Mouse (Mus musculus): ENCODE measurements around the gene Rnf220.

The Rnf220 gene

DNA sequence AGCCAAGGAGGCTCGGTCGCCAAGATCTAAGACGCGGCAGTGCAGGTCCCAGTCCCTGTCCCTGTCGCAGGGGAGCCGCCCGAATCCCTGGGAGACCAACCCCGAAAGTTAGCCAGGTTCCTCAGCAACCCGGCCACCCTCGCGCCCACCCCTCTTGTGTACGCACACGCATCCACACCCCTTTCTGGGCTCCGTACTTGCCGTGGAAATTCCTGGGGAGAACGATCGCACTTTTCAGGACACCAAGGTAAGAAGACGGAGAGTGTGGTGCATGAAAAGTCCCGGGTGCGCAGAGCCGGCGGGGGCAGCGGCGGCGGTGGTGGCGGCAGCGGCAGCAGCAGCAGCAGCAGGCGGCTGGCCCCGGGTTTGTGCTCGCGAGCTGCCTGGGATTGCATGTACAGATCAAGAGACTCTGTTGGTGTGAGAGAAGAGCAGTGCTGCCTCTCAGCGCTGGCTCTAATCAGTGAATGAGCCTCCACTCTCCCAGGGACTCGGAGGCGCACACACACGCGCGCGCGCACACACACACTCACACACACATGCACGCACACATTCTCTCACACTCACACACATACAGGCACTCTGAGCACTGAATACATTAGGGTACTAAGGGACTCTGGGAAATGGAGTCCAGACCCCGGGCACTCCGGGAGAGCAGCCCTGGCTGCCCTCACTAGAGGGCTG lies at the start of gene Rnf220:
TSS of gene Rnf220 (minus strand) at position 571 of the 684 bp plus-strand sequence.
- ATAC-seq (ENCODE audit: low TSS enrichment), result peak; percentile 81

DNA sequence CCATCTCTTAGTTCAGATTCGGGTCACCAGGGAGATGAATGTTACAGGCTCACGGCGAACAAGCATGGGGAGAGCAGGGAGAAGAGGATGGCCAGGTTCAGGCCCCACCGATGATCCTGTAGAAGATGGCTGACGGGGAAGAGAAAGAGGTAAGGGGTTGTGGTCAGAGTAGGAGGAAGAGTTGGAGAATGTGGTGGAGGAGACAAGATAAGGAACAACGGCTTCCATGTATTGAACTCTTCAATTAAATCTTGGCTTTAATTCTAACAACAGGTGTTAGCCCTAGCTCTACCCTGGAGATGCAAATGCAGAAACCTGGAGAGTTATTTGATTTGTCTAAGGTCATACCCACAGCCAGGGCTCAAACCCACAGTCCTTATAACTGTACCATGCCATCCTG lies 49.8 kb upstream of the Rnf220 start:
- ATAC-seq (ENCODE audit: low TSS enrichment), result no peak

DNA sequence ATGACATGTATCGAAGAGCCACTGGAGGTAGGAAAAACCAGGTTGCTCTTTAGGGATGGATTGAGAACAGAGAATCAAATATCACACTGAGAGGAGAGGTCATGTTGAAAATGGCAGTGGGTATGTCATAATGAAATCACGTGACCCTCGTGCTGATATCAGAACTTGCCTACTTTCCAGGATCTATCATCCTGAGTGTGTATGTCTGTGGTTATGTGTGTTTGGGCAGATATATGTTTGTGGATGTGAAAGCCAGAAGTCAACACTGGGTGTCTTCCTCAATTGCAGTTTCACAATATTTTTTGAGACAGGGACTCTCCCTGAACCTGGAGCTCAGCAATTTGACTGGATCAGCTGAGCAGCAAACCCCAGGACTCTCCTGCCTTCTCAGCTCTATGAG lies 48.6 kb upstream of the Rnf220 start:
- no peak for ATAC-seq (ENCODE audit: low TSS enrichment)

DNA sequence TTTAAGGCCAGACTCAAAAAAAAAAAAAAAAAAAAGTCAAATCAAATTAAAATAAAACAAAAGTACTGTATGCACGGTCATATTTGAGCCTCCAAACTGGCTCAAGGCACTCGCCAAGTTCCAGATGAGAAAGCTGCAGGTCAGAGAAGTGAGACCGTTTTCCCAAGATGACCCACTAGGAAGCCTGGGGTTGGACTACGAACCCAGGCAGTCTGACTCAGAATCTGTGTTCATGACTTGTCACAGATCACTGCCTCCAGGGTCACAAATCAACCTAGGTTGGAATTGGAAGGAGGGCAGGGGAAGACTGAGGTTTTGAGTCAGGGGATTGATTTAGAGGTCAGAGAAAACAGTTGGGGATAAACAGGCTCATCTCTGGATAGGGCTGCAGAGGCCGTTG lies 43.7 kb upstream of the Rnf220 start:
- no peak for ATAC-seq (ENCODE audit: low TSS enrichment)

DNA sequence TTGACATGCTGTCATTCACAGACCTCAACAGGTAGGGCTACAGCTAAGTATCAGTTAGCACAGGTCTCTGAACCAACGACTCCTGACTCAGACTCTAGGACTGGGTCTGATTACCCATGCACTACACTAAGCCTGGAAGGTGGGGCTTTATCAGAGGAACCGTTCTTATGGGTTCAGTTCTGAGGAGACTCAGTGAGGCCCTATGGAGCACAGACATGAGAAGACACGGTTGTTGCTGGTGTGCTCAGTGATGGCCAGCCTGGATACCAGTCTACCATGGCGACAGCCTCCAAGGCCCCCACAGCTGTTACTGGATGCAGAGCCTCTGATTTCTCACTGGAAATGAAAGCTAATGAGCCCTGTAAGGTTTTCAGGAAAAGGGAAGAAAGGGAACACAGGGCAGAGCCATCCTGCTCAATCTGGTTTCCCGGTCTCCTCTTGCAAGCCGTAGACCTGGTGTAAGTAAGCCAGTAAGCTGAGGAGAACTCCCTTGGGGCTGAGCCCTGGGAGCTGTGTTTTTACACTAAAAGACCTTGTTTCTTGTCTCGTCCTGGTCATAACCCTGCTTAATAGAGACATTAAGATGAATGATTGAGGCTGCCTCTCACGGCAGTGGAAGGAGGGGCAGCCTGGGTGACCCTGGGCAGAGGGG lies 42.6 kb upstream of the Rnf220 start:
- no peak for ATAC-seq (ENCODE audit: low TSS enrichment)

DNA sequence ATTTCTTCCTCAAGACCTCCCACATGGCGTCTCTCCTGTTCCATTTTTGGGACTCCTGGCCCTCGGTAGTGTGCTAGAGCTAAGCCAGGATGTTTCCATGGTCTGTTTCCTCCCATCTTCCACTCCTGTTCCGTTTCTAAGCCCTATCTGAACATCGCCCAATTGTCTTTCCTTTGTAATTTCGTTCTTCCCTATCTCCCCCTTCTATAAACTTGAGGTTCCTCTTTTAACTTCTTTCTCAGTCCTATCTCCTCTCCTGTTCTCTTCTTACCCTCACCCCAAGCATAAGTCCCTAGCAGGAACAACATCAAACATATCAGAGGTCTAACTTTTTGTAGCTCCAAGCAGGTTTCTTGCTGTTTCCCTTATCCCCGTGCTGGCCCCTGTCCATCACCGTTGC lies 40.1 kb upstream of the Rnf220 start:
- ATAC-seq (ENCODE audit: low TSS enrichment), result no peak

DNA sequence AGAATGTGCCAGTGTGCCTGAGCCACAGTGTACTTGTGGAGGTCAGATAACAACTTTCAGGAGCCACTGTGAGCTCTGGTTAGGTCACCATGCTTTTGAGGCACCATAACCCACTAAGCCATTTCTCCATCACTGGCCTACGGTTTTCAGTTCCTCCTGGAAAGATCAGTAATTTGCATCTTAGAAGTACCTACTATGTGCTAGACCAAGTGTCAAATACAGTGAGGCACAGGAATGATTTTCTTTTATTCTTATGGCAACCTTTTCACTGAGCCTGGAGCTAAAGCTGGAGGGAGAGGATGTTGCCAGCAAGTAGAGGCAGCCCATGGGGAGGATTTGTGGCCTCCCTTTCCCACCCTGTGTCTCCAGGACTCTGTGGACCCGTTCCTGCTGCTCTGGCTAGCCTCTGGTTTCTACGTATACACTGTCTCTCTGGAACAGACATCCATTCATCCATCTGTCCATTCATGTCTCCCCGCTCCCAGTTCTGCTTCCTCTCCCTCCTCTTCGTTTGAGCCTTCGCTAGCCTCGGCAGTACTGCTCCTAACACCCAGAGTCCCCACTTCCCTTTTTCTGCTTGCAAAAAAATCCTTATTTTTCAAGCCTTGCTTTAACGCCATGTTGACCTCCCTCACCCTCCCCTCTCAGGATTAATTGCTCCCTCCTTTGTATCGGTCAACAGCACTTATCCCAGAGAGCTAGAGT lies 38.8 kb upstream of the Rnf220 start:
- no peak for ATAC-seq (ENCODE audit: low TSS enrichment)

DNA sequence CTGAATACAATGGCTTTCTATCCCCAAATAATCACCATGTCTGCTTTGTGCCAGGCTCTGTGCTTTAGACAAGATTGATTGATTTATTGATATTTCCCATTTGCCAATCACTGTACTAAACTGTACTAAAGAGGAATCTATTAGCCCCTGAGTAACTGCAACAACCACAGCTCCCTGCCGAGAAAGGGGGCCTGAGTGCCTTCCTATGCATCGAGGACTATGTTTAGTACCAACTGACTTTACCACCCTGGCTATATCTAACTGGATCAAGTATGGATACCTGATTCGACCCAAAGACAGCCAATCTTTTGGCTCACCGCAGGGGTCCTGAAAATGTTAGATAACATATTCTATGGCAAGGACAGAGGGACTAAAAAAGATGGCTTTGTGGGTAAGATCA lies 33.0 kb upstream of the Rnf220 start:
- no peak for ATAC-seq (ENCODE audit: low TSS enrichment)

DNA sequence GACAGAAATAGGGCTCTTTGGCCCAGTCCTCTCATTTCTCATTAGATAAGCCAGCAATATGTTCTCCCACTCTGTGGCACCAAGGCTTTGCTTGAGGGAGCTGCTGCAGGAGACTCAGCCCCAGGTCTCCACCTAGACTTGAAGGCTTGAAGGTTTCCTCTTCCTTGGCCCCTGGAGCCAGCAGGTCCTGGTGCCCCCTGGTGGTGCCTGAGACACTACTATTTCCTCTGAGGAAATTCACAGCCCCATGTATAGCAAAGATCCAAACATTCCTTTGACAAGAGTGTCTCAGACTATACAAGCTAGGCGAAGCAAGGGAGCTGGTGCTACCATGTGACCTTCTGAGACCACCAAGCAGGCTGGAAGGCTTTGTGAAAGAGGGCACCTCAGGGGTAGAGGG lies 31.1 kb upstream of the Rnf220 start:
- ATAC-seq (ENCODE audit: low TSS enrichment), result peak; percentile 65; the same call in 1 of the 2 replicates

DNA sequence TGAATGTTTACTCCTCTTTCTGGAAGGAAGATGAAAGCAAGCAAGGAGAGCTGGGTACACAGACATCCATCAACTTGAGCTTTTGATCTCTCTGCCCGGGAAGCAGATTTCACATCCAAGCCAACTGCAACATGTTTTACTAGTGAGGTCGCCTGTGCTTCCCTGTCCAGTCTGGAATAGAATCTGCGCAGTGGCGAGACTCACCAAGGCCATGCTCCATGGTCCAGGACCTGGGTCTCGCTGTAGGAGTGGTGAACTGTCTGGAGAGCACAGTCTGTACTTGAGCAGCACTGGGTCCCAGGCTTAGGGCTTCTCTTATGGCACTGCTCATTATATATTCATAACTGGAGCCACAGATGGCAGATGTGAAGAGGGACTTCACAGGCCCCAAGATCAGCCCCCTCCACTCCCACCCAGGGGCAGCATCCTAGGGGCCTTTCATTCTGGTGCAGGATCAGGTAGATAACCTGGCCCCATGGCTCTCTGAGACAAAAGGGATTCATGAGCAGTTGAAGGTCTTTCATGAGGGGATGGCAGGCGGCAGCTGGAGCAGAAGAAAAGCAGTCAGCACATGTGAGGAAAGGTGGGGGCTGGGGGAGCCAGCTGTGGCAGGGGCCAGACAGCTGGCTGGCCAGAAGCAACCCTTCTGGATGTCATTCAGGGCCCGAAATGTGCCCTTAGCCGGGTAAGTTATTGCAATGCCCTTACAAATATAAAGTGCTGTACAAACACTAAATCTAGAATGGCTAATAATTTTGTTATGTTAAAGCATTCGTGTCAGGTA lies 30.5 kb upstream of the Rnf220 start:
- no peak for ATAC-seq (ENCODE audit: low TSS enrichment)

DNA sequence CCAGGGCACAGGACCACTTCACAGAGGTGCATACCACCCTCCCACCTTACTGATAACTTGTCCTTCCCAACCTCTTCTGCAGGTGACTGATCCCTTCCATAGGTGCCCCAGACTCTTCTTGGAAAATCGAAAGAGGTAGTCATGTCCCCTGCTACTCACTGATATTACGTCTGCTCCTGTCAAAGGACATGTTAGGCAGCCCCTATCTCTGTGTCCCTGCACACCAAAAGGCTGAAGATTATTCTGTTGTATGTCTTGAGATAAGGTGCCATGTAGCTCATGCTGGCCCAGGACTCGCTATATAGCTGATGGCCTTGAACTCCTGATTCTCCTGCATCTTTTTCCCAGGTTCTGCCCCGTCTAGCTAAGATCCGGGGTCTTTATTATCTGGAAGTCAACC lies 29.1 kb upstream of the Rnf220 start:
- no peak for ATAC-seq (ENCODE audit: low TSS enrichment)

DNA sequence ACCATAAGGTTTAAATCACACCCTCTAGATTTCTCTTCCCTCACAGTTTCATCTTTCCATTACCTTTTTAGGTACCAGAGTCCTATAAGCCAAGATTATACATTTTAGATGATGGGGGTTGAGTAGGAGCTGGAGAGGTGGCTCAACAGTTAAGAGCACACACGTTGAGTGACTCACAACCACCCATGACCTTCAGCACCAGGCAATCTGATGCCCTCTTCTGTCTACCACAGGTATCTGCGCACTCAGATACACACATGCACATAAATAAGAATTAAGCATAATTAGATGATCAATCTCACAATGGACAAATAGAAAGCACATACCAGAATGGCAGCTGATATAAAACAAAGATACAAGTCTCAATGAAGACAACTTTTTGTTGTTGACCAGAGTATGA lies 24.5 kb upstream of the Rnf220 start:
- ATAC-seq (ENCODE audit: low TSS enrichment), result no peak

DNA sequence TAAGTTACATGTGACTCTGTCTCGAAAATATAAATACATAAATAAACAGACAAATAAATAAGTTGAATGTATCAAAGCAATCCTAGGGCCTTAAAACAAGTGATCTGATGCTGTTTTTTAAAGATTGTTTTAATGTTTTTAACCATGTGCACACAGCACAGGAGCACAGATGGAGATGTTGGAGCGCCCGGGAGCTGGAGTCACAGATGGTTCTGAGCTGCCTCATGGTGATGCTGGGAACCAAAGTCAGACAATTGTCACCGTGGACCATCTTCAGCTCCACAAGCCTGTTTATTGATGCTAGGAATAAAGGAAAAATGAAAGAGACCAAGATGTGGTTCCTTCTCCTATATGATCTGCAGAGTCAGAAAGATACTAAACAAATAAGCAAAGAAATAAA lies 21.4 kb upstream of the Rnf220 start:
- no peak for ATAC-seq (ENCODE audit: low TSS enrichment)

DNA sequence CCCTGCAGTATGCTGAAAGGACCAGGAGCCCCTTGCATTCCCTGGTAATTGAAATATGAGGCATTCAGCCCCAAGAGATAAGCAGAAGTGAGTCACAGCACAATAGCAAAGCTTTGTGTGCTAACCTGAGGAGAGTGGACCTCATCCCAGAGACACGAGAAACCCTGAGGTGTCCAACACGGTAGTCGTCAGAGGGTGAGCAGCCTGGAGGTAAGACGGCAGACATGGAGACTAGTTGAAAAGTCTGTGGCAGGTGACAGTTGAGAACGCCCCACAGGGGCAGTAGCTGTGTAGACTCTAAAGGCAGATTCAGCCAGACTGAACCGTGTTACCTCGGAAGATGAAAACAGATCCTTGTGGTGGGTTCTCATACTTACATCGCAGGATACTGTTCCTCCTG lies 2.2 kb upstream of the Rnf220 start:
- ATAC-seq (ENCODE audit: low TSS enrichment), result no peak

DNA sequence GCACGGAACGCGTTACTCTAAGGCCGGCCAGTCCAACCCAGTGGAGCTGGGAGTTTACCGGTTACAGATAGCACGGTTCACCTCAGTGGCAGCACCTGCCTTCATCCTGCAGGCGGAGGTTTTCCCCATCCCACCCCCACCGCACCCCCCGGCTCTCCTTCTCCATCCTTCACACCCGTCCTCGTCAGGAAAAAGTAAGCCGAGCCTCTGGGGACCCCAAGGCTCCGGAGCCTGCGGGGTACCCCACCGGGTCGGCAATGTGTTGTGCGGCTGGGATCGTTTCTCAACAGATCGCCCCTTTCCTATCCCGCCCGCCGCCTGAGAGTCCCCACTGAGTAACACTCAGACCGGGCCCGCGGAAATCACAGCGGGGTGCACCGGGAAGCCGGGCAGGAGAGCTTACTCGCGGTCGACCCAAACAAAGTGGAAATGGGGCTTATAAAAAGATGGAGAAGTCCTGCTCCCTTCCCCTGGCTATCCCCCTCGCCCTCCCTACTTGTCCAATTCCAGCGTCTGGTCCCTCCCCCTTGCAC lies 917 bp downstream of the Rnf220 start:
- ATAC-seq (ENCODE audit: low TSS enrichment), result no peak

DNA sequence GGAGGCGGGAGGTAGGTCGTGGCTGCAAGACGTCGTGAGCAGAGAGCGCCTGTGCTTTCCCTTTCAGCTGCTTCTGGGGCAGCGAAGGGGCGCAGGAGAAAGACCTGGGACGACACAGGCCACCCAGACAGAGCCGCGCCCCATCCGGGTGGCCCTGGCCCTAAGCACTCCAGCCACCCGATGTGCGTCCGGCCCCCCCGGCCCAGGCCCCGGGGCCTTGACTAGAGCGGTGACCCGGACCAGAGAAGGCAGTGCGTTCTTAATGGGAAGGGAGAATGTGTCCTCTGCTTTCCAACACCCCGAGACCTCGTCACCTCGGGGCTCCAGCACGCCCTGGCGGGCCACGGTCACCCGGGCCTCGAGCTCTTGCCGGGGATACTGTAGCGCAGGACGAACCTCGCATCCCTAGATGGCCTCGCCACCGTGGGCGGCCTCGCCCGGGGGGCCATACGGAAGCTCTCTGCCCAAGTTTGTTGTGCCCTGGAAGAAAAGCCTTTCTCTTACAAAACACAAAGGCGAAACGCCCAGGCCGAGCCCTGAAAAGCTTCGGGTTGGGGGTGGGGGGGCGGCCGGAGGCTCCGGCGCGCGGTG lies 1.8 kb downstream of the Rnf220 start:
- ATAC-seq (ENCODE audit: low TSS enrichment), result no peak

DNA sequence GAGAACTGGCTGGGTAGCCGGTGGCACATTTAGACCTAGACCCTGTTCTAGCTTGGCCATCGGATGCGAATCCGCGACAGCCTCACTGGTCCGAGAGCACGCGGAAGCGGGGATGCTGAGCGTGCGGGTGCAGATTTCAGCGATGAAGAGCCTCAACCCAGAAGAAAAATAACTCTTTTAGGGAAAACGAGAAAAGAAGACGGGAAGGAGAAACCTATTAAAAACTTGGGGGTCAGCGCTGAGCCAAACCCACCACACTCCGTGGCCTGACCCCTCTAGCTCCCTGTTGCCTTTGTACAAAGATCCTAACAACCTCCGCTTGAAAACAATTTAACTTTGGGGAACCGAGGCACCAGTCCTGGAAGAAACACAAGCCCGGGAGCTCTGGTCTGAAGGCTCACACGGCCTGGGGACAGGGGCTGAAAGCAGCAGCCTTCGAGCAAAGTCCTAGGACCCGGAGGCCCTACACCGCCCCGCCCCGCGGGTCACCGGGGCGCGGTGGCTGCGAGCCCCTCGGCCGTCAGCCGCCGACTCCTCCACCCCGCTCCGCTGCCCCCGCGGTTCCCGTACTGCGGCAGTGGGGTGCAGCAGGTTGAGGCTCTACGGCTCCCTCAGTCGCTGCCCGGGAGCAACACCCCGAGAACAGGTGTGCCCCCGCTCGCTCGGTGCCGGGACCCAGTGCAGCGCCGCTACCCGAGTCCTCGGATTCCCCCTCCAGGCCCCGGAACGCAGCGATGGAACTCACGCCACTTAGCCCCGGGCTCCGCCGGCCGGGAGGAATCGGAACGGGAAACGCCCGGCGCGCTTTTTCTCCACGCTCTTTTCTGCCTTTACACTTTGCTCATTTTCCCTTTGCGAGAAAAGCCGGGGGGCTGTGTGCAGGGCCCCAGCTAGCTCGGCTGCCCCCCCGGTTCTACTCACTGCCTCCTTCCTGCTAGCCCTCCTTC lies 2.7 kb downstream of the Rnf220 start:
- no peak for ATAC-seq (ENCODE audit: low TSS enrichment)

DNA sequence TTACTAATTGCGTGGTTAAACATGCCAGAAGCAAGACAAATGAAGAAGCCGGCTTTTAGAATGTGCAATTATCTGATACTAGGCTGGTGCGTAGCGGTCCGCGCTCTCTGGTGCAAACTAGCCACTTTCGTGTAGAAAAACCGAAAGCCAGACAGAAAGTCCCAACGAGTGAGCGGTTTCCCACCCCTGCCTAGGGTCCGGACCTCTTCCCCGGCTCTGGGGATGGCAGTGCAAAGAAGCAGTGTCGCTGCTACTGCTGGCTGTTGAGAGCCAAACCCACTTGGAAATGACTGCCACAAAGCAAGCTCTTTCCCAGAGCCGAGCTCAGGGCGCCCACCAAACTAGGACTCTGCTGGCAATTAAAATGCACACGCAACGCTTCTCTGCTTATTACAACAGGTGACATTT lies 3.7 kb downstream of the Rnf220 start:
- no peak for ATAC-seq (ENCODE audit: low TSS enrichment)

DNA sequence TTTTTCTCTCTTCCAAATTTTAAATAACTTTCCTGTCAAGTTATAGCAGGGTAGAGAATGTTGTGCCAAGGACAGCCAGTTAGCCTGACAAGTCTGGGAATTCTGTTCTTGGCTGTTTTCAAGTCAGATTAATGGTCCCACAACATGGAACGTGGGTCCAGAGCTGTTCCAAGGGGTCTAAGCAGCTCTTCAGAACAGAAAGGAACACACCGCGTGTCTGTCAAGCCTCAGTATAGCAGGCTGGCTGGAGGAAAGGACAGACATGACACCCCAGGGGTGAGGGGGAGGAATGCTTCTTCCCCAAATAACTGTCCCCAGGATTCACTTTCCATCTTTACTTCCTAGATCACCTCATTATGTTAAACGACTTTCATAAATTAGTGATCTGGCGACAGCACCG lies 5.0 kb downstream of the Rnf220 start:
- no peak for ATAC-seq (ENCODE audit: low TSS enrichment)

DNA sequence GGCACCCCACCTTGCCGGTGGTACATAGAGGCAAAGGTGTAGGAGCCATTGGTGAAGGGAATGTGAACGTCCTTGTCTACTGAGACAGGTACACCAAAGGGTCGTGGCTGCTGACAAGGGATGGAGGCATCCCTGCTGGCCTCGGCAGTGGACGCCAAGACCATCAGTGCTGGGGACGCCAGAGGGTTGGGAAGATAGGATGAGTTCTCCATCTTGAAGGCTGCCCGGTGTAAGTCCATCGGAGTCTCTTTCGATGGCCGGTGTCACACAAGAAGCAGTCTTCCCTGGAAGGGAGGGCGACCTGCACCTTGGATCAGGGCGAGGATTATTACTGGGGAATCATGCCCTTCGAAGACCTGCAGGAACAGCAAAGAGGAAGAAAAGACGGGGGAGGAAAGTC lies 6.9 kb downstream of the Rnf220 start:
- ATAC-seq (ENCODE audit: low TSS enrichment), result no peak

DNA sequence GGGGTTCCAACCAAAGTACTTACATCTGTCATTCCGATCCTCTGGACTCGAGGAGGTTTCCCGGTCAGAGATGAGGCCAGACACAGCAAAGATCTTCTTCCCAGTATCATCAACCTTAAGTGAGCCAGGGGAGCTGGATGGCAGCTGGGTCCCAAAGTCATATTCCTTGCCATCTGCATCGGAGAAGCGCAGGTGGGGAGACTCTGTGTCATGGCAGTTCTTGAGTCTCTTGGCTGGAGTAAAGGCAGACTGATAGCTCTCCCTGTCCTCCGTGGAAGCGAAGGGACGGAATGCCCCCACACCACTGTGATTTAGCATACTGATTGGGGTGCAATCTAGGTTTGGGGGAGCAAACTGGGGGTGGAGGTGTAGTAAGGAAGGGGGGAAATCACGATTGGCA lies 7.3 kb downstream of the Rnf220 start:
- ATAC-seq (ENCODE audit: low TSS enrichment), result no peak
